Mouse (Mus musculus): Measurements from ENCODE around the gene Purb. TPM values are rescaled to one million over a fixed set of nuclear protein-coding genes. Genes with fewer than 3 reads are reported as not detected.
"Not testable (repeated sequence)": the region's sequence is repeated elsewhere in the genome, so short reads cannot be mapped to it uniquely, and the experiment has no call there.

Purb gene
- total RNA-seq, 2 experiments from 2014 or later = 229 to 239 TPM

DNA sequence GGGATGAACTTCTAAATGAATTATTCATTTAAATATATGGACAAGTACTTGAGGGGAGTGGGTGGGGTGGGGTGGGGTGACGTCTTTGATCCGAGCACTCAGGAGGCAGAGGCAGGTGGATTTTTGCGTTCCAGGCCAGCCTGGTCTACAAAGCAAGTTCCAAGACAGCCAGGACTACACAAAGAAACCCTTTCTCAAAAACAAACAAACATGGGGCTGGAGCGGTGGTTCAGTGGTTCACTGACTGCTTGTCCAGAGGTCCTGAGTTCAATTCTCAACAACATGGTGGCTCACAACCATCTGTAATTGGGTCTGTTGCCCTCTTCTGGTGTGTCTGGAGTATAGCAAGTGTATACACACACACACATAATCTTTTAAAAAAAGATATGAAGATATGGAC lies 30.3 kb downstream of the Purb start:
- no peak for DNase-seq (ENCODE audit: low spot score in 2 of 2)

DNA sequence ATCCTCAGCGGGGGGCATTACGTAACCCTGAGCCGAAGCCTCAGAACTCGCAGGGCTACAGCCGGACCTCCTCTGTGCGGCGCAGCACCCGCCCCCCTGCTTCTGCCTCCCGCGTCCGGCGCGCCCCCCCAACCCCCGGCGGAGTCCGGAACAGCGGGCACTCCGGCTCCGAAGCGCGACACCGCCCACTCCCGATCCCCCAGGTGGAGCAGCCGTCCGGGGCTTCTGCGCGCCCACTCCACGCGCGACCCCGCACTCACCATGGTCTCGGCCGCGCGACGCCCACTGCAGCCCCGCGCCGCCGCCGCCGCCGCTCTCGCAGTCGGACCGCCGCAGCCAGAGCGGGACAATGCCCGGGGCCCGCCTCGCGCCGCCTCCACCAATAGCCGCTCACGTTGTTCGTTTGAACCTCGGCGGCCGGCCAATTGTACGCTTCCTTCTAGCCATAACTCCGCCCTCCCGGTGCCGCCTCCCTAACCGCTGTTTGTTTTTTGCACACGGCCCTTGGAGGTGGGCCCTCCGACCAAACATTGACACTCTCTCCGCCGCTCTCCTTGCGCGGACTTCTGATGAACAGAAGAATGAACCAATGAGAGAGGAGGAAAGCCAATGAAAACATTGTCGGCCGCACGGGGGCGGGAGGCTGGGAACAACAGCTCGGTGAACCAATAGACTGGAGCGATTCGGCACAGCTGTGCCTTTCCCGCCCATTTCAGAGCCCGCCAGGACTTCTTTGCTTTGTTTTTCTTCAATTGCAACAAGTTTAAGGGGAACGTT lies 31.5 kb downstream of the Purb start, which contains the start of gene H2afv:
Gene H2afv (minus strand): TSS at position 367 of the 777 bp plus-strand sequence.
- DNase-seq (ENCODE audit: low spot score in 2 of 2) = peak; percentile 99 to 100

DNA sequence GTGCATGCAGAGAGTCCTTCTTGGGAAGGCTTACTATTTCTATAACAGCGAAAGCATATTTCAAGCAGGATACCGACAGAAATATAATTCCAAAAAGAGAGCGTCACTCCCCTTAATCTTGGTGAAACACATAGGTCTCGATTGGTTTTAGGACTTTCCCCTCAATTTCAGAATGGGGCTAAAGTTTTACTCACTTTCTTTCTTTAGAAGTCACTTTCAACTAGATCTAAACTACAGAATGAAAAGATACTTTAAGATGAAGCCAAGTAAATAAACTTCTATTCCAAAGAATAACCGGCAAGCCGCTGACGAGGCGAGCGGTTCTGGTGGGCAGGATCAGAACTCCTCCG lies 32.0 kb downstream of the Purb start:
- no peak for DNase-seq (ENCODE audit: low spot score in 2 of 2)

DNA sequence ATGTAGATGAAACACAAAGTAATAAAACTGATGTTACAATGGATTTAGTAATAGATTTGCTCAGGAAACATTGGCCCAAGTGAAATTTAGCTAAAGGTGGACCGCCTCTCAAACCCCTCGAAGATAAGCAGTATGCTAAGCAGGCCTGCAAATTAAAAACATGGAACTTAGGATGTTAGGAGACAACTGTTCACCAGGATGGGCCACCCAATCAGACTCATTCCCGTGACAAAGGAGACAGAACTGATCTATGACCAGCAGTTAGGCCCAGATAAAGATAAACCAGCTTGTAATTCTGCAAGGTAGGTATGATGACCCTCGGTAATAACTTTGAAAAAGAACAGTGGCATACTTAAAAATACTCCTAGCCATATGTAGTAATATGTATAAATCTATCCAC lies 32.6 kb downstream of the Purb start:
- DNase-seq (ENCODE audit: low spot score in 2 of 2) = no peak

DNA sequence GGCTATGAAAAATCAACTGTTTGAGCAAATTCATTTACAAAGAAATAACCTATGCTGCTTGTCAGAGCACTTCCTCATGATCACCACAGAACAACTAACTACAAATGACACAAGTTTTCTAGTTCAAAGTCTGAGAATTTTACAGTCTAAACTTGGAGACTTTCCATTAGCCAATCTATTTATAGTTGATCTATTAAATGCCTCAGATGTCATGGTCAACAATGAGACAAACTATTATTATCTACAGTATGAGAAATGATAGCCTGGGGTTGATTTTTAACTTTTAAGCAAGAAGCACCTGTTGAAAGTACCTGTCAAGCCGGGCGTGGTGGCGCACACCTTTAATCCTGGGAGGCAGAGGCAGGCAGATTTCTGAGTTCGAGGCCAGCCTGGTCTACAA lies 33.2 kb downstream of the Purb start:
- no peak for DNase-seq (ENCODE audit: low spot score in 2 of 2)

DNA sequence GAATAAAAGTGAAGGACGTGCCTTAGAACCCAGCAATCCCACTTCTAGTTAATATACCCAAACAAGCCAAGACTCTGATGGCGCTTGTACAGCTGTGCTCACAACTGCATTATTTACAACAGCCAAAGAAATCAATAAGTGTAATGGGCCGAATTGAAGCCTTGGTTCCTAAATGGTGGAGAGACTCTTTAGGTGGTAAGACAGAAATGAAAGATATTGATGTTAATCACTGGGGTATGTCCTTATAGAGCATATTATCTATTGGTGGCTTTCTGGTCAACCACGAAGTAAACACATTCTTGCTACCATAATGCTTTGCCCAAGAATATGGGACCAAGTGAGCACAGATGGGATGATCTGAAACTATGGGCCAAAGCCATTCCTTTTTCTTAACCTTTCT lies 35.5 kb downstream of the Purb start:
- no peak for DNase-seq (ENCODE audit: low spot score in 2 of 2)

DNA sequence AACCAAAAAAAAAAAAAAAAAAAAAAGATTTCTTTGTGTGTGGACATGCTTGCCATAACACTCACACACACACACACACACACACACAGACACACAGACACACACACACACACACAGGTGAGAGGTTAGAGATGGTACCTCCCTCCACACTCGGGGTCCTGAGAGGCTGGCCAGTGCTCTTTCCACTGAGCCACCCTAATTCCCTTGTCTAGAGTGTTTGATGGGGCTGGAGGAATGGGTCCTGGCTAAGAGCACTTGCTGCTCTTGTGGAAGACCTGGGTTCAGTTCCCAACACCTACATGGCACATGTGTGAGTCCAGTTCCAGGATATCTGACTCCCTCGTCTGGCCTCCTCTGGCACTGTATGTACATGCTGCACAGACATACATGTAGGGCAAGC lies 38.0 kb downstream of the Purb start:
- no peak for DNase-seq (ENCODE audit: low spot score in 2 of 2)

DNA sequence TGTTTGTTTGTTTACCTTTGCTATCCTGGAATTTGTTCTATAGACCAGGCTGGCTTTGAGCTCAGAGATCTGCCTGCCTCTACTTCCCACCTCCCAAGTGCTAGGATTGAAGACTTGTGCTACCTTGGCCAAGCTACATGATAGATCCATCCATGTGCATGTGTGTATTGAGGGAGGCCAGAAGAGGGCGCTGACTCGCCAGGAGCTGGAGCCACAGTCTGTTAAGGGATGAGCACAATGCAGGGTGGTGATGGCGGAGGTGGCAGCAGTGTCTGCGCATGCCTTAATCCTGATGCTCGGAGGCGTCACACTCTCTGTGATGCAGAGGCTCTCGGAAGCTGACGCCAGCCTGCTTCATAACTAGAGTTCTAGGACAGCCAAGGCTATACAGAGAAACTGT lies 39.3 kb downstream of the Purb start:
- peak in 1 of 2 experiments; percentile 34 for DNase-seq (ENCODE audit: low spot score in 2 of 2)

DNA sequence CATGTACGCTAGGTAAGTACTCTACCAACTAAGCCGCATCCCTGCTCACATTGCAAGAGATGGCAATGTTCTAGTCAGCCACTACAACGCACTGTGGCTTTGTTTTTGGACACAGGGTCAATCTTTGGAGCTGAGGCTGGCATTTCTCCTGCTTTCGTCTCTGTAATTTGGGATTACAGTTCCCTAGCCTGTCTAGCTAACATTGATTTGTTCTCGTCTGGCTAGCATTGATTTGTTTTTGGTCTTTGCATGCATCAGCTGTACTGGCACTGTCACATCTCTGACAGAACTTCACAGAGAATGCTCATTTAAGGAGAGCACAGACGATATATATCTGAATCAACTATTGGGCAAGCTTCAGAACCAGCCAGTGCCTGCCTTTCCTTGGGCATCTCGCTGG lies 45.5 kb downstream of the Purb start:
- no peak for DNase-seq (ENCODE audit: low spot score in 2 of 2)

DNA sequence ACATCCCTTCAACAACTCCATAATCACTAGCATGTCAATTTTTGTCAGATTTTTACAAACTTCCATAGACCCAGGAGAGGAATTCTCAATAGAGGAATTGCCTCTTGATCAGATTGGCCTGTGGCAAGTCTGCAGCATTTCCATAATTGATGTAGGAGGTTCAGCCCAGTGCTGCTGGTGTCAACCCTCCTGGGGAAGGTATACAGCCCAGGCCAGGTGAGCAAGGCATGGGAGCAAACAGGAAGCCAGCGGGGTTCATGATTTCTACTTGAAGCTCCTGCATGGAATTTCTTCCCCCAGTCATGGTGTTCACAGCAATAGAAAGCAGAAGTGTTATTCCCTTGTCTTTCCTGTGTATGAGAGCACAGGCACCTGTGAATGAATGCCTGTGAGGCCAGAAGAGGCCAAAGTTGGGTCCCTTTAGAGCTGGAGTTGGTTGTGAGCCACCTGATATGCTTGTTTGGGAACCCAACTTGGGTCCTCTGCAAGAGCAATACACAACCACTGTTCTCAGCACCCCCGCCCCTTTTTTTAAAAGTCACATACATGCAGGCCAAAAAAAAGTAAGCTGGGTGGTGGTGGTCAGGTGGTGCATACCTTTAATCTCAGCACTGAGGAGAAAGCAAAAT lies 54.9 kb downstream of the Purb start:
- DNase-seq (ENCODE audit: low spot score in 2 of 2) = no peak

DNA sequence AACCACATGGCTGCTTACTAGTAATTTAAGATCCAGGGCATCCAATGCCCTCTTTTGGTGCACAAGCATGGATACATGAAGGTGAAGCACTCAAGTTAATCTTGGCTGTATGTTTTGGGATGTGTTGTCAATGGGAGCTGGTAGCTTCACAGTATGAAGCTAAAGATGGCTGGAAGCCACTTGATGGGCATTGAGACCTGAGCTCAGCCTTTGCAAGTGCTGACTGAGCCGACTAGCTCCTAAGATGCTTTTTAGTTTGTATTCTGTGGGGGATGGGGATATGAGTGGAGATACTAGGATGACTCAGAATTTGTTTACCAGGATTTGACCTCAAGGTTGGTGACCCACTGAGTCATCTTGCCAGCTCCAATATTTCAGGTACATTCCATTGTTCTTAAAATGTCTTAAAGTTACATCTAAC lies 55.4 kb downstream of the Purb start:
- DNase-seq (ENCODE audit: low spot score in 2 of 2) = no peak

DNA sequence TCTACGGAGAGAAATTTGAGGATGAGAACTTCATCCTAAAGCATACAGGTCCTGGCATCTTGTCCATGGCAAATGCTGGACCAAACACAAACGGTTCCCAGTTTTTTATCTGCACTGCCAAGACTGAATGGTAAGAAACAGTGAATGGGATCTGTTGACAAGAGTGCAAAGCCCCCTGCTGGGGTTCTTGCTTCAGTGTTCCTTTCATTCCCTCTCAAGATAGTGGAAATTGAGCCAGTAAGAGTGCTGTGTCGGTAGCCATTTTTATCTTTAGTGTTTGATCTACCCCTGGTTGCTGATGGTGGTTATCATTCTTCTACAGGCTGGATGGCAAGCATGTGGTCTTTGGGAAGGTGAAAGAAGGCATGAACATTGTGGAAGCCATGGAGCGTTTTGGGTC lies 56.6 kb downstream of the Purb start:
- not testable (repeated sequence) for DNase-seq (ENCODE audit: low spot score in 2 of 2)

DNA sequence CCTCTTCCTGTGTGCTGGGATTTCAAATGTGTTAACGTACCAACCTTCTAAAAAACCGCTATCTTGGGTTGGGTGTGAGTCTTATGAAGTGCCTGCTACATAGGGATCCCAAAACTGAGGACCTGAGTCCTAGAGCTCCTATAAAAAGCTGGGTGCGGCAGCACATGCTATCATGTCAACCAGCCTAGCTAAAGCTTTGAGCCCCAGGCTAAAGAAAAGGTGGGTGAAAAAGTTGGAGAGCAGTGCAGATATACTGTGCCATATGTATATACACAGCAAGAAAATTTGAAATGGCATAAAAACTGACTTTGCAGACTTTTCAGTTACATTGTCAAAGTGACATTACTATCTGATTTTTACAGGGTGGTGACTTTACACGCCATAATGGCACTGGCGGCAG lies 57.0 kb downstream of the Purb start:
- no peak for DNase-seq (ENCODE audit: low spot score in 2 of 2)

Small RNAs within 50 kb of the gene (microRNA-seq; reads per million reads assigned to microRNA genes)
- gene Gm22123 = 0 to 0.25 reads per million in 2 experiments

Other genes with a start within 250 kb of the Purb start
- gene Npc1l1, start 245.8 kb downstream of the Purb start, total RNA-seq (2021) = under 1 TPM; 0.20 to 0.32 TPM
- gene Ddx56, start 208.1 kb downstream of the Purb start, total RNA-seq (2021) = 10 to 100 TPM; 42.2 to 46.8 TPM
- 100 to 1,000 TPM; 109 to 114 TPM for gene Tmed4, start 201.0 kb downstream of the Purb start, total RNA-seq (2021)
- 100 to 1,000 TPM; 212 to 218 TPM for gene Ogdh, start 184.3 kb downstream of the Purb start, total RNA-seq (2021)
- 100 to 1,000 TPM; 169 to 174 TPM for gene Zmiz2, start 86.8 kb downstream of the Purb start, total RNA-seq (2021)
- gene Ppia, start 60.5 kb downstream of the Purb start, total RNA-seq (2021) = 1,000 to 10,000 TPM; 1,682 to 1,687 TPM
- 10 to 100 TPM; 36.3 to 45.4 TPM for gene H2afv, start 31.5 kb downstream of the Purb start, total RNA-seq (2021)
- gene Myo1g, start 45.0 kb upstream of the Purb start, total RNA-seq (2021) = under 1 TPM; 0.43 to 0.57 TPM
- 10 to 100 TPM; 53.5 to 54.1 TPM for gene Ccm2, start 71.0 kb upstream of the Purb start, total RNA-seq (2021)
- 10 to 100 TPM; 37.5 to 38.6 TPM for gene Nacad, start 130.1 kb upstream of the Purb start, total RNA-seq (2021)
- gene Tbrg4, start 150.2 kb upstream of the Purb start, total RNA-seq (2021) = 10 to 100 TPM; 42.6 to 46.8 TPM
- not detected for gene Wap, start 162.7 kb upstream of the Purb start, total RNA-seq (2021)
- gene Ramp3, start 182.6 kb upstream of the Purb start, total RNA-seq (2021) = 1 to 10 TPM; 6.6 to 7.3 TPM